Mouse (Mus musculus) ovary, postnatal 36 days (tissue): ENCODE results near the gene Klhl40.

Source experiments
- DNase-seq: peaks from one replicate; pipeline ENCODE4 v3.0.0; 2022; ENCODE audit warnings: low spot score, mixed read lengths

Gene Klhl40

GRCm38 (mm10) chr9:121778066-121778624 is 738 bp downstream of the Klhl40 start:
- no peak for DNase-seq

GRCm38 (mm10) chr9:121784801-121785200 is 7.4 kb downstream of the Klhl40 start:
- DNase-seq, result no peak

DNA sequence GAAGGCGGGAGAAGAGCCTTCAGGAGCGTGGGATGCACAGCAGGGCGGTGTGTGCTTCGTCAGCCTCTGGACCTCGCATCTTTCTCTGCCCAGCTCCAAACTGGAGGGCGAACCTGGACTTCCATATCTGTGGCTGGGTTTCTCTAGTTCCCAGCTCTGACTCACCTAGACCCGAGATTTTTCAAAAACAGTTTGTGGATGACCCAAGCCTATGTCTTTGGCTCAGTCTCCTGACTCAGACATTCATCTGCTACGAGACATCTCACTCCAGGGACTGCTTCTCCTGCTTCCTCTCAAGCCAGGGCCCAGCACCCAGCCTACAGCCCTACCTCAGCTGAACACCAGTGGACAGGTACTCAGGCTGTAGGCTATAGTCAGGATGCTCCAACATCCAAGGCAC is 7.9 kb downstream of the Klhl40 start:
- DNase-seq, result no peak

DNA sequence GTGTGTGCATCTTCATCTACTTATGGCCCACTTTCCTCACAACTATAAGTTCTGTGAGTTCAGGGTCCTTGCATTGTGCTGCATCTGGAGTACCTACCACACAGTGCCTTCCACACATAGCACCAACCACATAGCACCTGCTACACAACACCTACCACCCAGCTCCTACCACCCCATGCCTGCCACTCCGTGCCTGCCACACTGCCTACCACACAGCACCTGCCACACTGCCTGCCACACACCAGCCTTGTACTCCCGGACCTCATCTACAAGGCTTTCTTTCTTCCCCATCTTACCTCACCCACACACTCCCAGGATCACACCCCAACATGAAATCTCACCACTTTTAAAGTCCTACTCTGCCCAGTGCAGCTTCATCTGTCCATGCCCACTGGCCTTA is 9.0 kb downstream of the Klhl40 start:
- DNase-seq, result no peak

DNA sequence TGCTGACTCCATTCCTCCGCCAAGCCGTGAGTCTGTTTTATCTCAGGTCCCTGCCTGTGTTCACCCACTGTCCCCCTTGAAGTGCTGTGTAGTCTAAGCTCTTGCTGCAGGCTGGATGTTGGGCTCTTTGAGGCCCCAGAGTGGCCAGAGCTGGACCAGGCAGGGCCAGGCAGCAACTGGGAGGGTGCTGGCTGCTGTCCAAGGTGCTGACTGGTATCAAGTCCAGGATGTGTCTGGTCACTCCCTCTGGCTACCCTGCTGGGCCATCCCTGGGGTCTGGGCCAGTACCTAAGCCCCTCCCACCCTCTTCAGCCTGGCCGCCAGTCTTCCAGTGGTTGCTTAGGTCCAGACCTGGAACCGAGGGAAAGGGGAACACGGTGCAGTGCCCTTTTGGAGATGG is 13.8 kb downstream of the Klhl40 start:
- peak; percentile 77 for DNase-seq

GRCm38 (mm10) chr9:121791757-121792521 is 14.5 kb downstream of the Klhl40 start, which contains the start of gene Hhatl:
Hhatl (minus strand) TSS chr9:121792507.
- DNase-seq, result no peak

DNA sequence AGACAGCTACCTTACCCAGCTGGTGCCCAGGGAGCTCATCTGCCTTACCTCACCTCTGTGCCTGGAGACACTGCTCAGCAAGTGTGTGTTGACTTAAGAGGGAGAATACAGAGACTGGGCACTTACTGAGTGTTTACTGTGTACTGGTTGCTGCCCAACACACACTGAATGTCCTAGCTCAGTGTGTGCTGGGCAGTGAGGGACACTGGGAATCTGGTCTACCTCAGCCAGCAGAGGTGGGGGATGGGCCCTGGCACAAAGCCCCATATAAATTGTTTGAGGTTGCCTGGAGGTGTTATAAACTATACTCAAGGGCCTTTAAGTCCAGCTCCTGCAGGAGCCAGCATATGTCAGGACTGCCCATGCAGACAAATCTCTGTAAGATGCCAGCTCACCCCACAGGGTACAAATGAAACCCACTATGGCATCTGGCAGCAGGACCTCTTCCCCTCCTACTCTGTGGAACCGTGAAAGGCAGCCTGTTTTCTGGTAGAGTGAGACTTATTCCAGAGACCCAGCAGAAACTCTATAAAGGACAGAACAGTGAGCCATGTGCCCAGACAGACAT is 17.6 kb downstream of the Klhl40 start:
- DNase-seq, result no peak

DNA sequence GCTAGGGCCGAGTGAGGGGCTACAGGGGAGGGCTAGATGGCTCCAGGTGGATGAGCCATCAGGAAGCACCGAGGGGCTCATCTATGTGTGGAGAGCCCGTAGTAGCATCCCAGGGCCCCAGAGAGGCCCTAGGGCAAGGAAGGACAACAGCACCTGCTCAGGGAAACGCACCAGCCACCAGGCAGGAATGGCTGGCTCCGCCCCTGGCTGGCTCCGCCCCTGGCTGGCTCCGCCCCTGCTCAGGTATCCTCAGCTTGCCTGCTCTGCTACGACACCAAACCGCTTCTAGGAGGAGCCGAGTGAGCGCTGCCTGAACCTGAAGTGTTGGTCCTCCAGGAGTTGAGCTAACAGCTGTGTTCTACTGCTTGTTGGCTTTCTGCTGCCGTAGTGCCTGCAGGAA is 20.3 kb downstream of the Klhl40 start:
- DNase-seq, result no peak

- DNase-seq, result no peak
Measured at GRCm38 (mm10) chr9:121798887-121799520, 21.6 kb downstream of the Klhl40 start.

- DNase-seq, result no peak
Measured at GRCm38 (mm10) chr9:121802747-121803146, 25.3 kb downstream of the Klhl40 start.

DNA sequence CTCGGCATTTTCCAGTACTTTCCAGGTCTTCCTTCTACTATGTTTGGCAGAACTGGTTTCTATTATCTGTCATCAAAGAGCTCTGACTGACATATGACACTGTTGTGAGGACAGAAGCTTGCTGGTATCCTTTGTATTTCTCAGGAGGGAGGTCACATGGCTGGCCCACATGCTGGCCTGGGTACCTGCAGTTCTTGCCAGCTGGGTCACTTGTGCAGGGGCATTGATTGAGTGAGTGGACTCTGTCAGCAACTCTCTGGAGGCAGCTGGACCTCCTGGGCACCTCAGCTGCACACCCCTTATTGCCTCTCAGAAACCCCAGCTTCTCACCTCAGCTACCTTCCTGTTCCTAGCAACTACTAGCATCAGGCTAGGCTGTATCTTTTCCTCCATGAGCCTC is 30.1 kb downstream of the Klhl40 start:
- DNase-seq, result no peak

- DNase-seq, result no peak
Measured at GRCm38 (mm10) chr9:121807947-121808346, 30.5 kb downstream of the Klhl40 start.

DNA sequence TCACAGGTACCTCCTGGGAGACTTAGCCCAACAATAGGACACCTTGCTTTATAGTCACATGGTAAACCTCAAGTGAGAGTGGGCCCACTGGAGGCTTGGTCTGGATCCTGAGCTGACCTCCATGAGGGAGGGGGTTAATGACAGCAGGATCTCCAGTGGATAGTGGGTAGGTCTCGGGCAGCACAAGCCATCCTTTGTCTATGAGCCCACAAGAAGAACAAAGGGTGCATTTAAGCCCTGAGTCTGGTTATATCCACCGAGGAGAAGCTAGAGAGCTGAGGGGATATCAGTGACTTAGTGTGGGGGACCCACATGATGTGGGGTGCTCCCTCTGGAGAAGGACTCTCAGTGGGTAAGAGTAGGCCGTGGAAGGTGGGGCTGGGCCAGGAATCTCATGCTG is 31.1 kb downstream of the Klhl40 start:
- DNase-seq, result no peak

DNA sequence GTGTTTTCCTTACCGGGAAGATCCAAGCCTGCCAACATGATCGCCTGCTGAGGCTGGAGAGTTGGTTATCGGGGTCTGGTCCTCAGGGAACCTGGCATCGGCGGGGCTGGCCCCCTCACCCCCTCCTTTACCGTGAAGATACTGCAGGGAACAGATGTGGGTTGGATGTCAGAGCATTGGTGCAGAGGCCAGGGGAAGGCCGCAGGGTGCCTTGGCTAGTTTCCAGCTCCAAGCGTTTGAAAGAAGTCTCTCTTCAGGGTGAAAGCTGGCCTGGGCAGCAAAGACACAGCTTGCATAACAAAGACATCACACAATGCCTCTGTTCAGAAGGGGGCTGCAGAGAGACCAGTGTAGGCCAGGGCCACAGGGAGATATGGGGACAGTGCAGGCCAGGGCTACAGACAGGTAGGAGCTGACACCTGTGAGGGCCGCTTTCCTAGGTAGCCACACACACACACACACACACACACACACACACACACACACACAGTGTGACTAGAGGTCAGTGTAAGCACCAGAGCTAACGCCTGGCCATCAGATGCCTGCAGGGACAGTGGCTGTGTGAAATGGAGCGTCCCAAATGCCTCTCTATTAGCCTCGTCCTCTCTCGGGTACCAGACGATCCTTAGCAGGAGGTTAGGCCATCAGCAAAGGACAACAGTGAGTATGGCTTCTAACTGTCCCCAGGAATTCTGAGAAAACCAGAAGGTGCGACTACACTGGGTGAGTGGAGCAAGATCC is 32.8 kb downstream of the Klhl40 start:
- DNase-seq, result peak; percentile 53

DNA sequence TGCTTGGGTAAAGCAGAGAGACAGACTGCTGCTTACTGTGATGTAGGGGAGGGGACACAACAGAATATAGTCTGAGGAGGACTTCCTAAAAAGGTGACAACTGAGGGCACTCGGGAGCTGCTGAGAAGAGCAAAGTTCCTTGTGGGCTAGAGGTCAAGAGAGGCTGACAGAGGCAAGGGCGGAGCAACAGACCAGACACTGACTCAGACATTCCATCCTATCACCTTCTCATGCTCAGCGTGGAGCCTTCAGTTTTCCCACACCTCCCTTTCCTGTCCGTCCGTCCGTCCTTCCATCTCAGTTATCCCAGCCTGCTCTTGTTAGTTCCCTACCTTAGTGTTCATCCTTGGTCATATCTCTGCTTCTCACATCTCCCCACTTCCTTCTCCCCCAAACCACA is 37.8 kb downstream of the Klhl40 start:
- DNase-seq, result no peak

- DNase-seq, result peak; percentile 37
Measured at GRCm38 (mm10) chr9:121819073-121819770, 41.8 kb downstream of the Klhl40 start.

DNA sequence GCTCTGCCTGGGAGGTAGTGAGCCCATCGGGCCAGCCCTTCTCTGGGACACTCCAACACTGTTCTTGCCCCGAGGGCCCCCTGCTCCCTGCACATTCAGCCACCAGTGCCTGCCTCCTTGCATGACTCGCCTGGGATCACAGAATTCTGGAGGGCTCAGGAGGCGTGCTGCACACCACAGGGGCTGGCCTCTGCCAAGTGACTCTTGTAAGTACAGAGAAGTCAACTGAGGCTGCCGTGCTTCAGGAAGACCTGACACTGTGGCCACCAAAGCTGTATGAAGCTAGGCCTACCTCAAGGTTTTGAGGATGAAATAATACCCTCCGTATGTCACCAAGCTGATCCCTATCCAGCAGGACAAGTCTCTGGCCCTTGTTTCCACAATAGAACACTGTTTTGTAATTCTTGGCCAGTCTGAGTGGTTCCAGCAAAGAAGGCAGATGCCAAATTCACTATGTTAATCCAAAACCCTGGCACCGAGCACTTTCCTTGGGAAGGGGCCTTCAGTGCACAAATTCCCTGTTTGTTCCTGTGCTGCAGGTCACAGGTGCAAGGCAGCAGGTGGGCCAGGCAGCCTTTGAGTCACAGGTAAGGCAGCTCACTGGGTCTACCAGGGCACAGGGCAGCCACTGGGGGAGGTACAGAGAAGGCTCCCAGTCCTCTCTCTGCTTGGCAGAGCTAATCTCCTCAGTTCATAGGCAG is 42.5 kb downstream of the Klhl40 start:
- no peak for DNase-seq

DNA sequence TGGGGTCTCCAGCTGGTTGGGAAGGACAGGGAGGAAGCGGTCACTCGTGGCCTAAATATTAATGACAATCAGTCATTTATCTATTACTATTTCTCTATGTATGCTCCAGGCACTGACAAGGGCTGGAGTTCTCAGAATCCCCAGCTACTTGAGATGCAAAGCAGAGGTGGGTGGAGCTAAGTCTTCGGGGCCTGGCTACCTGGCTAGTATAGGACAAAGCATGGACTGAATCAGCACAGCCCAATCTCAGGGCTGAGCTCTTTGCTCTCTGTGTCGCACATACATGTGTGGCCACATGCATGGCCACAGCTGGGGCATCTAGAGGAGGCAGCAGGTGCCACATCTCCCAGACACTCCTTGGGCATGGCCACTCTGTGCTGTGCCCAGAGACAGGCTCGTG is 43.4 kb downstream of the Klhl40 start:
- no peak for DNase-seq

DNA sequence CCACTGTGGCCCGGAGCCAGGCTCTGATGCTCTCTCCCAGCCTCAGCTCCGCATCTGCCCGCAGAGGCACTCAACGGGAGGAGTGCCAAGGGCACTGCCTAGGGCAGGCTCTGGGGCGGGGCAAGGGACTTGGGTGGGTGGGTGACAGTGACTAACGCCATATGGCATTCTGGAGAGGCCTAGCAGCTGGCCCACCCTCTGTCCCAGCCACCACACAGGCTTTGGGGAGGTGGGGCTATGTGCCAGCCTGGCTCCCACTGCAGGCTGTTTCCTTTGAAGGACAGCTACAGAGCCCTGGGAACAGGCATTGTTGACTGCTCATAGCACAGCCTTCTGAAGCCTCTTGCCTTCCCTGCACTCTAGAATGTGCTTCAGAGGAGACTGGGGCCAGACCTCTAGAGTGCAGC is 45.2 kb downstream of the Klhl40 start:
- no peak for DNase-seq

DNA sequence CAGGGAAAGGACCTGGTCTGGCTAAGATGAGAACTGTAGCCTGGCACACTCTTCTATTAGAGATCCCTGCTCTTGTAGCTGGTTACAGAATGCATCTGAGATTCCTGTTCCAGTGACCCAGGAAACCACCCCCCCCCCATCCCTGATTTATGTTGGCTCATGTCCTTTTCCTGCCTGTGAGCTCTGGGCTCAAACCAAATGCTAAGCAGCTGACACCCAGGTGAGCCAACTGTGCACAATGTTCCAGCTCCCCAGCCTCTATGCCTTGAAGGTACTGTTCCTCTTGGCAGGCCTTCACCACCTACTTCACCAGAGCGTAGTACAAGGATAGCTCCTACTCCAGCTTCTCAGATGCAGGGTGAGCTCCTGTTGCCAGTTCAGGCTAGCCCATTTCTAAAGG is 45.6 kb downstream of the Klhl40 start:
- no peak for DNase-seq

DNA sequence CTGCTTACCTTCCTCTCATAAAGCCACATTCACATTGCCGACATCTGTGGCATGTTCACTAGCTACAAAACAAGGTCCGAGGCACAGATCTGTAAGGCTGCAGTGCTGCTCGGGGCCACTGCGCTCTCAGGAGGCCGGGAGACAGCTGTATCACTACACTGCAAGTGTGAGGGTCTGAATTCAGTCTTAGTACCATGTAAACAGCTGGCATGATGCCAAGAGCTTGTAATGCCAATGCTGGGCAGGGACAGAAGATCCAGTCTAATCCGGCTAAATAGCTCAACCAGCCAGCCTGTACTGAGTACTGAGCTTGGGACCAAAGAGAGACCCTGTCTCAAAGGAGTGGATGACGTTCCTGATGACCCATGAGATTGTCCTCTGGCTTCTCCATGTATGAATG is 46.6 kb downstream of the Klhl40 start:
- DNase-seq, result no peak
